Mouse (Mus musculus): ENCODE measurements around the gene Tstd1. TPM values are rescaled to one million over a fixed set of nuclear protein-coding genes. Genes with fewer than 3 reads are reported as not detected.

Gene Tstd1
- polyA plus RNA-seq (2014; fragmentation: Illumina TruSeq; extraction: RNeasy Lipid Tissue Mini Kit (QIAGEN cat#74804)) = not detected

DNA sequence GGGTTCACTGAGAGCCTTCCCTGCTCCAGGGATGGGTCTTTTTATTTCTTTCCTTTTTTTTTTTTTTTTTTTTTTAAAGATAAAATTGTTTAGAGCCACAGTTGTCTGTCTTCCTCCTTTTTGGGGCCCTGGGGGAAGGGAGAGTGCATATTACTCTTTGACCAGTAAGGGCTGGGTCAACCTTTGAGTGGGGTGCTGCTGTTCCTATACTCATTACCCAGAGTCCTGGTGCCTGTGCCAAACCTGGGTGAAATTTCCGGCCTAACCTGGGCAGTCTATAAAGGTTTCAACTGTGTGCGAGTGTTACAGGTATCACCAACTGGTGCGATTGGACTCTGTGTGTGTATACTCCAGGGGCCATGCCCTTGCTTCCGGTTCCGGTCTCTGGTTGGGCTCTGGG, at the start of gene Tstd1:
Tstd1 (plus strand) TSS at position 213 of the 400 bp plus-strand sequence.

GRCm38 (mm10) chr1:171369845-171370556, 48.7 kb upstream of the Tstd1 start, which contains the start of gene Nectin4:
Gene Nectin4 (plus strand): TSS chr1:171370099.

DNA sequence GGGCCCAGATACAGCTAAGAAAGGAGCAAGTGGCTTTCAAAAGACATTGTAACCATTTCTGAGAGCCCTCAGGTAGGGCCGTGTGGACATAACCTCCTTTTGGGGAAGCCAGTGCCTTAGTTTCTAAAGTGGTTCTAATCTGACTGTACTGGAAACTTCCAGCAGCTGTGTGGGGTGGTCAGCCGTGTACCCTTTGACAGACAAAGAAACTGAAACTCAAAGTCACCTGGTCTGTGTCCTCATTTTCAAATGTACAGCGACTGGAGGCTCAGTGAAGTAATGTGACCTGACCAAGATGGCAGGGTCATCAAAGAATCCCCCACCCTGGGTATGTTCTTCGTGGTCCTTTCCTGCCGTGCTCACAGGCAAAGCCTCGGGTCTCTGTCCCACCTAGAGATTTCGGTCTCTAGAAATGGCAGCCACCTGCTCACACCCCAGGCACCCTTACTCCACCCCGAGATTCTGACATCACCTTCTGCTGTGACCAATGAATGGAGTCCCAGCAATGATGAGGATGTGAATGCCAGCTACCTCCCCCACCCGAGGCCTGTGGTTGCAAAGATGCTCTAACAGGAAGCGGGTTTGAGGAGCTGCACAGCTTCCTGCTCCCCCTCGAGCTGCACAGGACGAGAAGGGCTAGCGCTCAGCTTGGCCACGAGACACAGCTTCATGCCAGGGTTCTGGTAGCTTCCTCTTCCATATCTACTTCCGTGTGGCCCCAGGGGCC, 30.1 kb upstream of the Tstd1 start, which contains the start of gene Arhgap30:
Arhgap30 (plus strand) TSS at position 579 of the 727 bp plus-strand sequence.

GRCm38 (mm10) chr1:171410947-171411484, 7.7 kb upstream of the Tstd1 start, which contains the start of gene Usf1:
Gene Usf1 (plus strand): TSS chr1:171411313.

GRCm38 (mm10) chr1:171437264-171438013, 18.8 kb downstream of the Tstd1 start, which contains the start of gene F11r:
Gene F11r (plus strand): TSS chr1:171437535.

Other genes starting within 250 kb of the Tstd1 start
- gene Pcp4l1, start 222.6 kb upstream of the Tstd1 start, polyA plus RNA-seq (2014; fragmentation: Illumina TruSeq; extraction: RNeasy Lipid Tissue Mini Kit (QIAGEN cat#74804)) = 49.2 TPM
- gene Nr1i3, start 204.9 kb upstream of the Tstd1 start, polyA plus RNA-seq (2014; fragmentation: Illumina TruSeq; extraction: RNeasy Lipid Tissue Mini Kit (QIAGEN cat#74804)) = not detected
- gene Tomm40l, start 196.4 kb upstream of the Tstd1 start, polyA plus RNA-seq (2014; fragmentation: Illumina TruSeq; extraction: RNeasy Lipid Tissue Mini Kit (QIAGEN cat#74804)) = 4.0 TPM
- gene Apoa2, start 193.8 kb upstream of the Tstd1 start, polyA plus RNA-seq (2014; fragmentation: Illumina TruSeq; extraction: RNeasy Lipid Tissue Mini Kit (QIAGEN cat#74804)) = not detected
- gene Fcer1g, start 184.5 kb upstream of the Tstd1 start, polyA plus RNA-seq (2014; fragmentation: Illumina TruSeq; extraction: RNeasy Lipid Tissue Mini Kit (QIAGEN cat#74804)) = 46.0 TPM
- gene Adamts4, start 168.5 kb upstream of the Tstd1 start, polyA plus RNA-seq (2014; fragmentation: Illumina TruSeq; extraction: RNeasy Lipid Tissue Mini Kit (QIAGEN cat#74804)) = 5.0 TPM
- 37.5 TPM for gene Ndufs2, start 167.5 kb upstream of the Tstd1 start, polyA plus RNA-seq (2014; fragmentation: Illumina TruSeq; extraction: RNeasy Lipid Tissue Mini Kit (QIAGEN cat#74804))
- gene B4galt3, start 148.5 kb upstream of the Tstd1 start, polyA plus RNA-seq (2014; fragmentation: Illumina TruSeq; extraction: RNeasy Lipid Tissue Mini Kit (QIAGEN cat#74804)) = 6.0 TPM
- gene Ppox, start 137.7 kb upstream of the Tstd1 start, polyA plus RNA-seq (2014; fragmentation: Illumina TruSeq; extraction: RNeasy Lipid Tissue Mini Kit (QIAGEN cat#74804)) = 4.1 TPM
- gene Usp21, start 130.9 kb upstream of the Tstd1 start, polyA plus RNA-seq (2014; fragmentation: Illumina TruSeq; extraction: RNeasy Lipid Tissue Mini Kit (QIAGEN cat#74804)) = 24.1 TPM
- 64.0 TPM for gene Ufc1, start 123.8 kb upstream of the Tstd1 start, polyA plus RNA-seq (2014; fragmentation: Illumina TruSeq; extraction: RNeasy Lipid Tissue Mini Kit (QIAGEN cat#74804))
- 16.5 TPM for gene Dedd, start 89.7 kb upstream of the Tstd1 start, polyA plus RNA-seq (2014; fragmentation: Illumina TruSeq; extraction: RNeasy Lipid Tissue Mini Kit (QIAGEN cat#74804))
- 10.9 TPM for gene Nit1, start 73.2 kb upstream of the Tstd1 start, polyA plus RNA-seq (2014; fragmentation: Illumina TruSeq; extraction: RNeasy Lipid Tissue Mini Kit (QIAGEN cat#74804))
- 27.6 TPM for gene Pfdn2, start 73.2 kb upstream of the Tstd1 start, polyA plus RNA-seq (2014; fragmentation: Illumina TruSeq; extraction: RNeasy Lipid Tissue Mini Kit (QIAGEN cat#74804))
- 0.40 TPM for gene Klhdc9, start 58.1 kb upstream of the Tstd1 start, polyA plus RNA-seq (2014; fragmentation: Illumina TruSeq; extraction: RNeasy Lipid Tissue Mini Kit (QIAGEN cat#74804))
- 0.31 TPM for gene Nectin4, start 48.8 kb upstream of the Tstd1 start, polyA plus RNA-seq (2014; fragmentation: Illumina TruSeq; extraction: RNeasy Lipid Tissue Mini Kit (QIAGEN cat#74804))
- 4.2 TPM for gene Arhgap30, start 29.9 kb upstream of the Tstd1 start, polyA plus RNA-seq (2014; fragmentation: Illumina TruSeq; extraction: RNeasy Lipid Tissue Mini Kit (QIAGEN cat#74804))
- 1.1 TPM for gene Usf1, start 7.6 kb upstream of the Tstd1 start, polyA plus RNA-seq (2014; fragmentation: Illumina TruSeq; extraction: RNeasy Lipid Tissue Mini Kit (QIAGEN cat#74804))
- 48.9 TPM for gene F11r, start 18.7 kb downstream of the Tstd1 start, polyA plus RNA-seq (2014; fragmentation: Illumina TruSeq; extraction: RNeasy Lipid Tissue Mini Kit (QIAGEN cat#74804))
- gene Alyref2, start 84.6 kb downstream of the Tstd1 start, polyA plus RNA-seq (2014; fragmentation: Illumina TruSeq; extraction: RNeasy Lipid Tissue Mini Kit (QIAGEN cat#74804)) = 2.9 TPM
- gene Itln1, start 116.4 kb downstream of the Tstd1 start, polyA plus RNA-seq (2014; fragmentation: Illumina TruSeq; extraction: RNeasy Lipid Tissue Mini Kit (QIAGEN cat#74804)) = not detected
- gene Cd244a, start 140.3 kb downstream of the Tstd1 start, polyA plus RNA-seq (2014; fragmentation: Illumina TruSeq; extraction: RNeasy Lipid Tissue Mini Kit (QIAGEN cat#74804)) = 0.91 TPM
- gene Ly9, start 188.5 kb downstream of the Tstd1 start, polyA plus RNA-seq (2014; fragmentation: Illumina TruSeq; extraction: RNeasy Lipid Tissue Mini Kit (QIAGEN cat#74804)) = 9.5 TPM
- gene Slamf7, start 234.2 kb downstream of the Tstd1 start, polyA plus RNA-seq (2014; fragmentation: Illumina TruSeq; extraction: RNeasy Lipid Tissue Mini Kit (QIAGEN cat#74804)) = 6.9 TPM